Comparison of ENCODE assay signal across 13 mouse cellular contexts in the genomic region with DNA sequence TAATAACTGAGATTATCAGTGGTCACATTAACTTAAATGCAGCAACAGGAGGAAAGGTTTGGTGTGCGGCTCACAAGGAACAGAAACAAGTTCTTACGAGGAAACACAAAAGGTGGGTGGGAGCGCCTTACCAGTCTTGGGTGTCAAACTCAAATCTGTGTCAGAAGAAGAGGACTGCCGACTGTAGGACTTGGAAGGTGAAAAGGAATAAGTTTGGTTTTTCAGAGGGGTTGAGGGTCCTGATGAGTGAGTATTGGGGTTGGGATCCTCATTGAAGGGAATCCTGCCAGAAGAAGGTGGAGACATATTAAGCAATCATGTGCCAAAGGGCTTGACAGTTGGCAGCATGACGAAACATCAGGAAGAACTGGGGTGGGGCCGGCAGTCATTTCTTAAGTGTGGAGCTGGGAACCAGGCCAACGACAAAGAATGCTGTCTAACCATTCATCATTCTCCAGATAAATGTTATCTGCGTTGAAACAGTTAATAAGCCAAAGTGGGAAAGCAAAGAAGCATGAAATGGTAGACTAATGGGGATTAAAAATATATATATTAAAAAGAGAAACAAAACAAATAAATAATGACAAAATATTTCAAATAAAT. TPM values are rescaled to one million over a fixed set of nuclear protein-coding genes. Genes with fewer than 3 reads are reported as not detected.
DNase-seq lines count a peak whose midpoint lies in the region; ATAC-seq and TF ChIP-seq lines count a peak whose summit lies in the region.
"Had no signal": no experiment of that assay in that cellular context is flagged by ENCODE, and none has a peak within 500 bp of the region (broad histone marks: within the 10 kb centered on the region; RNA-seq: fewer than 3 reads in every experiment).

No protein-coding gene starts in this region.

- H3K27me3 ChIP-seq in kidney, adult 2 months (replicated peaks; ENCODE audit: control insufficient read depth, insufficient read depth, low read length), result no peaks in the 10 kb centered on the region
- H3K27me3 ChIP-seq in kidney, embryonic 16.5 days (ENCODE audit: insufficient read depth, low read length), result no peaks in the 10 kb centered on the region
- H3K27me3 ChIP-seq in hindbrain, embryonic 16.5 days (replicated peaks; ENCODE audit: control insufficient read depth, insufficient read depth, low read length), result no peaks in the 10 kb centered on the region
- H3K27me3 ChIP-seq: embryonic facial prominence, embryonic 15.5 days; limb, embryonic 12.5 days had no signal

- TF ChIP-seq POLR2A in kidney, adult 2 months (IDR thresholded peaks at IDR 0.05; ENCODE audit: low read depth, low read length), result no peak

- peak; percentile 74 for DNase-seq in kidney, adult 2 months
- peak; percentile 5 for DNase-seq in adrenal gland, postnatal 25 days
- DNase-seq in kidney, postnatal 25 days, result peak; percentile 66 to 69
- DNase-seq in layer of hippocampus, postnatal 36 days, result no peak
- DNase-seq in gastrocnemius, adult 8-10 months (ENCODE audit: low spot score in 2 of 2), result no peak
- DNase-seq: gastrocnemius, postnatal 36 days; right cerebral cortex, postnatal 4 days; thymus, postnatal 36 days had no signal

- no peak overlapping the region for H3K9ac ChIP-seq in kidney, embryonic 16.5 days (replicated peaks; ENCODE audit: low read length)
- H3K9ac ChIP-seq in hindbrain, embryonic 16.5 days (ENCODE audit: low read depth, low read length), result no peak overlapping the region
- H3K9ac ChIP-seq: embryonic facial prominence, embryonic 15.5 days; limb, embryonic 12.5 days had no signal

- H3K4me1 ChIP-seq in kidney, adult 2 months (ENCODE audit: control insufficient read depth, insufficient read depth, low read length), result no peaks in the 10 kb centered on the region
- no peaks in the 10 kb centered on the region for H3K4me1 ChIP-seq in kidney, embryonic 16.5 days (ENCODE audit: insufficient read depth, low read length)
- H3K4me1 ChIP-seq in hindbrain, embryonic 16.5 days (ENCODE audit: control insufficient read depth, insufficient read depth, low read depth, low read length), result no peaks in the 10 kb centered on the region
- H3K4me1 ChIP-seq: embryonic facial prominence, embryonic 15.5 days; limb, embryonic 12.5 days had no signal

- no peak overlapping the region for H3K4me3 ChIP-seq in kidney, adult 2 months (ENCODE audit: insufficient read depth, low read depth, low read length)
- H3K4me3 ChIP-seq in kidney, embryonic 16.5 days (ENCODE audit: low read length), result no peak overlapping the region
- H3K4me3 ChIP-seq in hindbrain, embryonic 16.5 days (ENCODE audit: low read length), result no peak overlapping the region
- H3K4me3 ChIP-seq: embryonic facial prominence, embryonic 15.5 days; limb, embryonic 12.5 days had no signal

- whole genome bisulfite sequencing in kidney, adult 2 months, result 47% methylated on average over 8 of the region's 8 CpGs
- 66% methylated on average over 8 of the region's 8 CpGs for WGBS in kidney, embryonic 16.5 days
- 67% methylated on average over 8 of the region's 8 CpGs for WGBS in hindbrain, embryonic 16.5 days

- H3K4me2 ChIP-seq in kidney, embryonic 16.5 days (replicated peaks; ENCODE audit: low read depth, low read length), result no peak overlapping the region
- no peak overlapping the region for H3K4me2 ChIP-seq in hindbrain, embryonic 16.5 days (ENCODE audit: low read length)
- H3K4me2 ChIP-seq: embryonic facial prominence, embryonic 15.5 days; limb, embryonic 12.5 days had no signal

- no peak for TF ChIP-seq CTCF in kidney, adult 2 months (conservative IDR thresholded peaks at IDR 0.05; ENCODE audit: insufficient read depth, insufficient read length, low read depth, low read length)

- no peak overlapping the region for H3K27ac ChIP-seq in kidney, adult 2 months (ENCODE audit: insufficient read depth, low read depth, low read length)
- no peak overlapping the region for H3K27ac ChIP-seq in kidney, embryonic 16.5 days (ENCODE audit: low read length)
- no peak overlapping the region for H3K27ac ChIP-seq in hindbrain, embryonic 16.5 days (ENCODE audit: low read depth, low read length)
- H3K27ac ChIP-seq: embryonic facial prominence, embryonic 15.5 days; limb, embryonic 12.5 days had no signal

- no peak for ATAC-seq in kidney, embryonic 16.5 days (ENCODE audit: low FRiP score, low TSS enrichment)
- peak; percentile 78 for ATAC-seq in megakaryocyte, adult 5-6 weeks (ENCODE audit: poor library complexity, severe bottlenecking)
- no peak for ATAC-seq in hindbrain, embryonic 16.5 days

- H3K36me3 ChIP-seq in kidney, adult 2 months (ENCODE audit: control insufficient read depth, insufficient read depth, low read length), result no peaks in the 10 kb centered on the region
- peaks cover 21% of the 10 kb centered on the region for H3K36me3 ChIP-seq in kidney, embryonic 16.5 days (ENCODE audit: insufficient read depth, low read length)
- peaks cover 16% of the 10 kb centered on the region; the same call in 1 of the 2 replicates for H3K36me3 ChIP-seq in hindbrain, embryonic 16.5 days (ENCODE audit: control insufficient read depth, insufficient read depth, low read length)

- H3K9me3 ChIP-seq in kidney, embryonic 16.5 days (ENCODE audit: low read length), result no peaks in the 10 kb centered on the region
- H3K9me3 ChIP-seq in hindbrain, embryonic 16.5 days (ENCODE audit: control insufficient read depth, low read length), result no peaks in the 10 kb centered on the region
- H3K9me3 ChIP-seq: embryonic facial prominence, embryonic 15.5 days; limb, embryonic 12.5 days had no signal

RNA-seq across cellular contexts. Expression of gene C2cd5, which starts 27.4 kb away (rescaled TPM):
- polyA plus RNA-seq in kidney, adult 2 months (2012; rRNA removed), result 13.0 and 14.1 TPM in 2 replicates
- 35.3 and 40.3 TPM in 2 replicates for polyA plus RNA-seq in kidney, embryonic 16.5 days (2015; fragmentation: Nextera tagmentation; extraction: Ambion mirVana)
- 20.9 and 29.5 TPM in 2 replicates for total RNA-seq in adrenal gland, postnatal 25 days (2021)
- 51.0 and 52.8 TPM in 2 replicates for total RNA-seq in megakaryocyte, adult 5-6 weeks (2015)
- total RNA-seq in megakaryocyte, adult 5-6 weeks (2017), result 48.4 and 60.4 TPM in 2 replicates
- total RNA-seq in layer of hippocampus, postnatal 36 days (2021), result 100 to 1,000 TPM in 1 of 2 experiments, 10 to 100 TPM in 1; 97.8 to 114 TPM
- 39.0 and 41.6 TPM in 2 replicates for polyA plus RNA-seq in hindbrain, embryonic 16.5 days (2015; fragmentation: Nextera tagmentation; extraction: Ambion mirVana)
- total RNA-seq in gastrocnemius, adult 8-10 months (2022), result 1 to 10 TPM; 5.2 to 9.0 (median 7.5) TPM

Comparison
In these comparisons a context has a peak if more than half of its experiments do, and no peak if none do; other contexts are left out.
1. DNase-seq: peak in kidney, adult 2 months (single experiment), adrenal gland, postnatal 25 days (single experiment) and kidney, postnatal 25 days (2 of 2); none in layer of hippocampus, postnatal 36 days (0 of 2) and gastrocnemius, adult 8-10 months (0 of 2).